Mouse (Mus musculus) macrophage (primary cell): ENCODE data around the gene Tigit. TPM values are rescaled to one million over a fixed set of nuclear protein-coding genes. Genes with fewer than 3 reads are reported as not detected.

ENCODE experiments used
- H3K27ac ChIP-seq: fragments of 350-480 bp; formaldehyde crosslinking; 2 replicates; pipeline ENCODE4 v1.9.0; 2021
- H3K36me3 ChIP-seq: fragments of 350-480 bp; formaldehyde crosslinking; 2 replicates; pipeline ENCODE4 v1.9.0; 2021; ENCODE audit errors: inconsistent target
- H3K4me3 ChIP-seq: fragments of 350-480 bp; formaldehyde crosslinking; 2 replicates; pipeline ENCODE4 v1.9.0; 2021; ENCODE audit errors: inconsistent target
- H3K79me2 ChIP-seq: fragments of 350-480 bp; formaldehyde crosslinking; 2 replicates; pipeline ENCODE4 v1.9.0; 2021; ENCODE audit errors: inconsistent target
- WGBS: methylation state at CpG from one replicate; pipeline ENCODE4 v1.1.7; 2026; ENCODE audit warnings: inconsistent platforms; ENCODE audit not compliant: missing documents; 5-methylcytosine and 5-hydroxymethylcytosine counted together
- polyA plus RNA-seq: library from polyadenylated mRNA; stranded (reverse); fragments of 250-400 nt; gene quantifications from 3 replicates; pipeline ENCODE4 v1.2.4, GENCODE M21; 2018; ENCODE audit warnings: inconsistent platforms

Gene Tigit
- polyA plus RNA-seq, 1 experiment from 2014 or later = not detected

DNA sequence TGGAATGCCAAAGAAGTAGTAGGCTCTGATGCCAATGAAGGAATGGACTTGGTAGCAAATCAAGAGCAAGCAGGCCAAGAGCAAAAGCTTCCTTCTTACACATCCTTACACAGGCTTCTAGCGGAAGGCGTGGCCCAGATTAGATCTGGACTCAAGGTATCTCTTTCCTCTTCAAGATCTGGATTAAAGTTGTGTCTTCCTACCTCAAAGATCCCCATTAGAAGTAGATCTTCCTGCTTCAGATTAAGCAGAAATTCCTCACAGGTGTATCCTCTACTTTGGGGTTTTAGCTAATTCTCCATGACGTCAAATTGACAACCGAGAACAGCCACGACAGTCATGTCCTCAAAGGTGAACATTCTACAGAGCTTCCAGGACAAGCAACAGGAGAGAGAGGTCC is 27.8 kb upstream of the Tigit start:
- Histone ChIP-seq H3K36me3 (no peaks in the 10 kb centered on the region), H3K27ac (no peak overlapping the region), H3K4me3 (no peak overlapping the region), H3K79me2 (no peaks in the 10 kb centered on the region)
- WGBS = 99% methylated on average over 5 of the region's 5 CpGs

DNA sequence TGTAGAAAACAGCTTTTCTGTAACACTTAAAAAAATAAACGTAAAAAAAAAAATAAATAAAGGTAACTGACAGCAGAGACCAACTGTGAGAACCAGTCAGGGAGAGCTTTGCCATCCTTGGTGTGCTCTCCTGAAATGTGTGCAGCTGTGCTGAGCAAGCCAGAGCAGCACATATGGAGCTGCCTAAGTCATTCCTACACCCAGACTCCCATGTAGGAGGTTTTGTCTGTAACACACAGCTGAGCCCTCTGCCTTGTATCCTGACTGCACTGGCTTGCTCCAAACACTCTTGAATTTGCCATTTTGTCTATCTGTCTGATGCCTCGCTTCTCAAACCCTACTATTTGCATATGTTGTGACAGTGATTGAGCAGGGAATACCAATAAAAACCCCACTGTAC is 27.0 kb upstream of the Tigit start:
- no peak overlapping the region for H3K4me3 ChIP-seq
- no peaks in the 10 kb centered on the region for H3K79me2 ChIP-seq
- no peaks in the 10 kb centered on the region for H3K36me3 ChIP-seq
- WGBS = 100% methylated on average over 2 of the region's 2 CpGs
- H3K27ac ChIP-seq = no peak overlapping the region

DNA sequence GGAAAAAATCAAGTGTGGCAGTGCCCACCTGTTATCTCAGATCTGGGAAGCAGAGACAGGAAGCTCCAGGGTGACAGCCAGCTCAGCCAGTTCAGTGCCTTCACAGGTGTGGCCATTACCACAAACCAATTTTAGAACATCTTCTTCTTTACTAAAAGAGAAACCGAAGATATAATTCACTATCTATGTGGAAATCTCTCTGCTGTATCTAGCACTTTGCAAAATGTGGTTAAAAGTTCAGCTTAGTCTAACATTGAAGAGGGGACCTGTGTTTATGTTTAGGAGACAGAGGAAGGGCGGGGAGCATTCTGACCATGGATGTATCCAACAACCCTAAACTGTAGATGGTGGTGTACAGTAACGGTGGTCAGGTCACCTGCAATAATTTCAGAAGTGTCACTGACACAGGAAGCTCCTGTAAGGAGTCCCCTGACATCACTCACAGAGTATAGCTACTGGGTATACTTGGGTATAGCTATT is 26.3 kb upstream of the Tigit start:
- Histone ChIP-seq H3K4me3 (no peak overlapping the region), H3K27ac (no peak overlapping the region), H3K36me3 (no peaks in the 10 kb centered on the region), H3K79me2 (no peaks in the 10 kb centered on the region)
- WGBS = 87% methylated on average over 3 of the region's 3 CpGs

DNA sequence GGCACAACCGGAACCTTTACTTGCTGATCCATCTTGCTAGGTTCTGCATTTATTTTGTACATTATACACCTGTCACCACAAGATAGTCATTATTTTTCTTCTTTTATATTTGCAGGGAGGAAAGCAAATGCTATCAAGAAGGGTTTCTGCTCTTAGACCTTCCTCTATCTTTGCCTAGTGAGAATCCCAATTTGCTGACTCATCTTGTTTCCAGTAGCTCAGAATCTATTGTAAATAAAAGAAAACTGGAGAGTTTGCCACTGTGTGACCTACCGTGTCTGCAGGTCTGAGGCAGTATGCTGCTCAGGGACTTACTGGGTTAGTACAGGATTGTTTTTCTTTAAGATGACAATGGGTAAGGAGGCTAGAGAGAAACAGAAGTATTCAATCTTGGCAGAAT is 24.0 kb upstream of the Tigit start:
- WGBS = 94% methylated on average over 2 of the region's 2 CpGs
- H3K79me2 ChIP-seq = no peaks in the 10 kb centered on the region
- H3K36me3 ChIP-seq = no peaks in the 10 kb centered on the region
- H3K27ac ChIP-seq = no peak overlapping the region
- H3K4me3 ChIP-seq = no peak overlapping the region

DNA sequence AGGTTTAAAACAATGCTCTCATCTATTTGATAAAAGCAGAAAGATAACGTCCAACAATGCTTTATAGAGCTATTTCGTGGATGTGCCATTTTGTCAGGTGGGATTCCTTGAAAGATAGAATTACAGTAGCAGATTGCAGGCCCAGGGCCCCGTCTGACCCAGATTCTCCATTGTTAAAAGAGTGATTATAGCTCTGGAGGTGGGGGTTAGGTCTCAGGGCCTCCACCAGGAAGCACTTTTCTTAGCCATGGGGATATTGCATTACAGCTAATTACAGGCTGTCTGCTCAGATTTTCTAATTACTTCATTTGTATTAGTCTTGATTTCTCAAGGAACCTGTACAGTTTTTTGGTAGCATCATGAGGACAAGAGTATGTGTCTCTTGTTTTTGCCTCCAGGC is 10.5 kb upstream of the Tigit start:
- Histone ChIP-seq H3K79me2 (no peaks in the 10 kb centered on the region), H3K27ac (no peak overlapping the region), H3K4me3 (no peak overlapping the region), H3K36me3 (no peaks in the 10 kb centered on the region)
- 86% methylated on average over 3 of the region's 3 CpGs for WGBS

DNA sequence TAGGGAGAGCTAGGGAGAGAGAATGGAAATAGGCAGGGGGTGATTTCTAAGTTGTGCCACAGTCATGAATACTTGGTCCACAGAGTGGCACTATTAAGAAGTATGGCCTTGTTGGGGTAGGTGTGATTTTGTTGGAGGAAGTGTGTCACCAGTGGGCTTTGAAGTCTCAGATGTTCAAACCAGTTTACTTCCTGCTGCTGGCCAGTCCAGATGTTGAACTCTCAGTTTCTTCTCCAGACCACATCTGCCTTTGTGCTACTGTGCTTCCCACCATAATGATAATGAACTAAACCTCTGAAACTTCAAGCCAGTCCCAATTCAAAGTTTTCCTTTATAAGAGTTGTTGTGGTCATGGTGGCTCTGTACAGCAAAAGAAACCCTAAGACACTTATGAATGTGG is 8.8 kb upstream of the Tigit start:
- Histone ChIP-seq H3K27ac (no peak overlapping the region), H3K4me3 (no peak overlapping the region), H3K36me3 (no peaks in the 10 kb centered on the region), H3K79me2 (no peaks in the 10 kb centered on the region)

DNA sequence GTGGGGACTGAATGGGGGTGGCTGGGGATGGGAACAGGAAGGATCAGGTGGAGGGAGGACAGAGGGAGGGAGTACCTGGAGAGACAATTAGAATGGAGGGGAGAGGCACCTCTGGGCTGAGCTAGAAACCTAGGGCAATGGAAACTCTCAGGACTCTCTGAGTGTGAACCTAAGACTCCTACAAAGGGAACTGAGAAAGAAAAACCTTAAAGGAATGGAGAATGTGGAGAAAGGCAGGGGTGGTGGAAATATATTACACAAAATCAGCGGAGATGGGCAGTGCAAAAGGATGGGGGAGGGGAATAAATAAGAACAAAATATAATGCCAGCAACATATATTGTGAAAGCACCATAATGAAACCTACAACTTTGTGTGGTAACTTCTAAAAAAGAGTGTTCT is 8.0 kb upstream of the Tigit start:
- Histone ChIP-seq H3K36me3 (no peaks in the 10 kb centered on the region), H3K79me2 (no peaks in the 10 kb centered on the region), H3K27ac (no peak overlapping the region), H3K4me3 (no peak overlapping the region)
- no CpG with 5 or more reads among the region's 1 CpGs for WGBS

DNA sequence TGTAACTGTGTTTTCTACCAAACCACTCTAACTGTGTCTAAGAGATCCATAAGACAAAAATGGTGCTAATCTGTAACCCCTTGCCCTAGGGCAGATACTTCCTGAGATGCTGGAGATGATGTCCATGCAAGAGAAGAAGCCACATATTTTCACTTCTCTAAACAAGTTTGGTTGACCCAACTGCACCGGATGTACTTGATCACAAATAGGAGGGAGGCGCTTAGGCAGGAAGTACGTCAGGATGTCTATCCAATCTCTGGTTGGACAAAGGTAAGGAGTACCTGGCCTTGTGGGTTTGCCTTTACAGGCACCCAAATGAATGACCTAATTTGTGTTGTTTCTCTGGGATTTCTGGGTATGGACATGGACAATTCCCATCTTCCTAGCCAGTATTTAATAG is 4.3 kb upstream of the Tigit start:
- 80% methylated on average over 3 of the region's 3 CpGs for WGBS
- H3K36me3 ChIP-seq = no peaks in the 10 kb centered on the region
- no peak overlapping the region for H3K27ac ChIP-seq
- no peaks in the 10 kb centered on the region for H3K79me2 ChIP-seq
- no peak overlapping the region for H3K4me3 ChIP-seq

DNA sequence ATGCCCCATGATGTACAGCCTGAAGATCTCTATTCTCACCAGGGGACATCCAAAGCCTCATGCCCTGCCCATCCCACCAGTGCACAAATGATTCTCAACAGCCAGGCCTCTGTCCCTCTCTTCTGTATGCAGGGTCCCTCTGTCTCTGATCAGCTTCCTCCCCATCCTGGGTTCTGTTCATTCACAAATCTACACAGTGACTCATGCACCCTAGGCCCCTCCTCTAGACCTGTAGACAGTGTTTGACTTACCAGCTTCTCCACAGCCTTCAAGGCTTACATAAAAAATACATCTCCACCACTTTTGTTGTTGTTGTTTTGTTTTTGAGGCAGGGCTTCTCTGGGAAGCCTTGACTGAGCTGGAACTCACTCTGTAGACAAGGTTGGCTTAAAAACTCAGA is 915 bp upstream of the Tigit start:
- H3K79me2 ChIP-seq = no peaks in the 10 kb centered on the region
- no peak overlapping the region for H3K4me3 ChIP-seq
- no peak overlapping the region for H3K27ac ChIP-seq
- no peaks in the 10 kb centered on the region for H3K36me3 ChIP-seq

DNA sequence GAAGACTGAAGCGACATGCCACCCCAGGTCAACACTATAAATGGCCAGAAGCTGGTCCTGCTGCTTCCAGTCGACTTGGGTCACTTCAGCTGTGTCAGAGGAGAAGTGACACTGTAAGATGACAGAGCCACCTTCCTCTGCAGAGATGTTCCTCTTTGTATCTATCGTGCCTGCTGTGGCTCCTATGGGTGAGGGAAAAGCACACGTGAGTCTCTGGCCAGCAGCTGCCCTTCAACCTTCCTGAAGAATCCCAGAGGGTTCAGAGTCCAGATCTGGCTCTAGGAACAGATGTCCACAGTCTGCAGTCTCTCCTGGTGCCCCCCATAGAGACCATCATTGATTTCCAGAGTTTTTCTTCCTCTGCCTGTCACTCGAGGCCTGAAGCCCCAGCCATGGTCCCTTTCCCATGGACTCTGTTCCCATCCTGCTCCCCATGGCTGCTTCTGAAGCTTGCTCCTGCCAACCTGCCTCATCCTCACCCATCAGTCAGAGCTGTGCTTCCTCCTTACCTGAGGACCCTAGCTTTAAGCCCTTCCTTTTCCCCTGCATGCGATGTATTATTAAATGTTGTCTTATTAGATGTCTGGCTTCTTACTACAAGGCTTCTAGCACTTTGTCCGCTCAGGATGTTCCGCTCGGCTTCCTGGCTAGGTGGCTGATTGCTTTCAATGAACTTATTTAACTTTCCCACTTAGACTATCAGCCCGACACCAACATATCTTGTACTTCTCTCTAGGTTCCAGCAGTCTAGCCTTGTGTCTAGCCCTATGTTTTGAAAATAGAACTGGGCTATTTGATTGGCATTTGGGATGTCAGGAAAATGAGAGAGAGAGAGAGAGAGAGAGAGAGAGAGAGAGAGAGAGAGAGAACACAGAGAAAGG is 1.6 kb downstream of the Tigit start:
- 80% methylated on average over 9 of the region's 10 CpGs for WGBS
- Histone ChIP-seq H3K36me3 (no peaks in the 10 kb centered on the region), H3K27ac (no peak overlapping the region)

DNA sequence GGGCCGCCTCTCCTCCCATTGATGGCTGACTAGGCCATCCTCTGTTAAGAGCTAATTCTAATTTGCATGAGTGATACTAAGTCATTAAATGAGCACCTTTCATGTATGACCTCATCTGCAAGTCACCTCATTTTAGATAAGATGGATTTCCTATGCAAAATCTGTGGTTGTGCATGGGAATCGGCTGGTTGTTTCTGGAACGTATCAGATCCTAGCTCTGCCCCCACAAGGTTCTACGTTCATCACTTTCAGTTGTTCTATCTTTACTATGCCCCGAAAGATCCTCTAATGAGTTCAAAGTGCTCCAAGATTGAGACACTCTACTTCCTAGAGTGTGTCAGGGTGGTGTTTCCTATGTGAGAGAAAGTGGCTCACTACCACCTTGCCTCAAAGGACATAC is 2.4 kb downstream of the Tigit start:
- H3K79me2 ChIP-seq = no peaks in the 10 kb centered on the region
- 93% methylated on average over 5 of the region's 5 CpGs for WGBS

More for the DNA sequence above, 1.6 kb downstream of the Tigit start:
- Histone ChIP-seq H3K79me2 (no peaks in the 10 kb centered on the region), H3K4me3 (no peak overlapping the region)

DNA sequence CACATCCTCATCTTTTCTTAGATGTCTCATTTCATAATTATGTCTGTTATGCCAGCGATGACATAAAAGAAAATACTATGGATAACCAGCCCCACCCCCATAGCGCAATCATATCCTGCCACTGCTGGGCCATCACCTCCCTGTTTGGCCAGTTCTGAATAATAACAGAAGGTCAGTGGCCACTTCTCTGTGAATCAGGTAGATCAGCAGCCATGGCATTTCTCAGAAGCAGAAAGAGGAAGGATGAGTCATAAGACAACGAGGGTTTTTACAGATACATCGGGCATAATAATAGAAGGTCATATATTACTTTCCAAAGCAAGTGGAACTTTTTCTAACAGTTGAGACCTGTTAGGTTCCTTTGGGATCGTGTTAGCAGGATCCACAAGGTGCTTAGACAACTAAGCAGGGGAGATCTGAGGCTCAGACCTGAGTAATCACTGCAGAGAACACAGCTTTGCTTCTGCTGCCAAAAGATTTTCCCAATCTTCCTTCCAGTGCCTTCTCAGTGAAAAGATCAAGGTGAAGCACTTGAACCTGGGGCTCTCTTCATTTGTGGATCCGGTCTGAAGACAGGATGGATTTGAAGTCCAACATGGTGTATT is 8.7 kb downstream of the Tigit start:
- Histone ChIP-seq H3K27ac (no peak overlapping the region), H3K79me2 (no peaks in the 10 kb centered on the region), H3K4me3 (no peak overlapping the region), H3K36me3 (no peaks in the 10 kb centered on the region)
- 55% methylated on average over 6 of the region's 6 CpGs for WGBS

More for the DNA sequence above, 2.4 kb downstream of the Tigit start:
- Histone ChIP-seq H3K27ac (no peak overlapping the region), H3K36me3 (no peaks in the 10 kb centered on the region), H3K4me3 (no peak overlapping the region)

DNA sequence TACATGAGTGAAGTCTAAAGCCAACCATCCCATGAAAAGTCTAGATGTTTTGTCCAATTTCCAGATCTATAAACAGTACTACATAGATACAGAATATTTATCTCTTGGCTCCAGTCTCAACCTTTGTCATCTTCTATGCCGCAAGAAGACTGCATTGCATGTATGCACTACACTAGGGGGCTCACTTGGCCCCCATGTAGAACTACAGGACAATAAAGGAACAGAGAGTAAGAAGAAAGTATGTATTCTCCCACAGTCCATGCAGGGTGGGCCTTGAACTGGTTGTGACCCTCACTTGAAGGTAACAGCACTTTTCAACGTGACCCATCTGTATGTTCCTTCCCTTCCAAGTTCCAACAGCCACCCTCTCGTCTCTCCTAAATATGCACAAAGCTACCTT is 9.7 kb downstream of the Tigit start:
- WGBS = 61% methylated on average over 3 of the region's 3 CpGs
- Histone ChIP-seq H3K27ac (no peak overlapping the region), H3K36me3 (no peaks in the 10 kb centered on the region), H3K79me2 (no peaks in the 10 kb centered on the region), H3K4me3 (no peak overlapping the region)

DNA sequence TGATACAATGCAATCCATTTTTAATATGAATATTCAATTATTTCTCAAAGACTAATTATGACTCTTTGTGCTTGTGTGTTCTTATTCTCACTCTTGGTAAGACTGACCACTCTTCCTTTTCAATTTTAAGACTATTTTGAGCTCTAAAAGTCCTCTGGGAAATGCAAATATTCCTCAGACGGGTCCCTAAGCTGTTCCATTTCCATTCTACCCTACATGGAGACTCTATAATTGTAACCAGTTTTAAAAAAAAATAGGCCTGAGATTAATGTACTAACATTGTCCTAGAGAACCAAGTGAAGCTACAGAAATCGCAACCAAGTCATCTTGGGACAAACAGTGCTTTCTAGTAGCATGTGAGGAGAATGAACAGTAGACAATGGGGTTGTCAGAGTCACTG is 10.7 kb downstream of the Tigit start:
- no peak overlapping the region for H3K4me3 ChIP-seq
- 88% methylated on average over 2 of the region's 2 CpGs for WGBS
- H3K36me3 ChIP-seq = no peaks in the 10 kb centered on the region
- H3K27ac ChIP-seq = no peak overlapping the region
- H3K79me2 ChIP-seq = no peaks in the 10 kb centered on the region

DNA sequence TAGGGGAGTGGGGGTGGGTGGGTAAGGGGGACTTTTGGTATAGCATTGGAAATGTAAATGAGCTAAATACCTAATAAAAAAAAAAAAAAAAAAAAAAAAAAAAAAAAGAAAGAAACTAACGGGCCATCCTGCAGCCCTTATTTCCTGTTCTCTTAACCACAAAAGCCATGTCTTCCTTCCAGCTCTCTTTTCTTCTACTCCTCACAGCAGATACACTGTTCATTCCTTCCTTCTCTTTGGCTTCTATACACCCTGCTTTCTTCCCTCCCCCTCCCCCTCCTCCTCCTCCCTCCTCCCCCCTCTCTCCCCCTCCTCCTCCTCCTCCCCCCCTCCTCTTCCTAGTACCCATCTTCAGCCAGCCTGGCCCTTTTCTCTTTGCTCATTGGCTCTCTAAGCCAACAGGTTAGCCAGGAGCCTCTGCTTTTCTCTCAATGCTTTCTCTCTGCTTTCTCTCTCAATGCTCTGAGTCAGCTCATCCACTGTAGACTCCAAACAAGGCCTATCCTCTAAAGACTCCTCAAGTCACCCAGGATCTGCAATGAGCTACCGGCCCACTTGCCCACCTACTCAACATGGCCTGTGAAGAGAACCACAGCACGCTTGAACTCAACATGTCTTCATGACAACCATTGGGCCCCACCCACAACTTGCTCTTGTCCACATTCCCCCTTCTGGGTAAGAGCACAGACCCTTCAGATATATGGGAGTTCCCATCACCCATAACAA is 13.4 kb downstream of the Tigit start:
- H3K79me2 ChIP-seq = no peaks in the 10 kb centered on the region
- WGBS = 100% methylated on average over 2 of the region's 3 CpGs
- H3K4me3 ChIP-seq = no peak overlapping the region
- H3K27ac ChIP-seq = no peak overlapping the region
- no peaks in the 10 kb centered on the region for H3K36me3 ChIP-seq
